Mouse (Mus musculus): ENCODE measurements around the gene Gm15155. TPM values are rescaled to one million over a fixed set of nuclear protein-coding genes. Genes with fewer than 3 reads are reported as not detected.
"Not testable (repeated sequence)": the region's sequence is repeated elsewhere in the genome, so short reads cannot be mapped to it uniquely, and the experiment has no call there.

Gm15155 gene
- polyA plus RNA-seq, 1 experiment: not detected

DNA sequence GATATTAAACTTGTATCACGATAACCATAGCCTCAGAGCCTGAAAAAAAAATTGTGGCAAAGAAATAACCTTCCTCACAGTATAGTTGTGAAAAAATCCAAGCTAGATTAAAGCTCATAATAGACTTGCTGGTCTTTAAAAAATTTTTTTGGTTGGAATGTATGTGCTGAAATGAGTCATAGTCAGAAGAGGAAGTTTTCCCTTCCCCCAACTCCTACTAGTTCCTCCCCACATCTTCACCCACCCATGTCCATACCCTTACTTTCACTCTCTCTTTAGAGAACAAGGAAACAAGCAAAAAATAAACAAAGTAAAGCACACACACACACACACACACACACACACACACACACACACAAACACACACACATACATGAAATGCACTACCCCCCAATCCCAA is 103.8 kb downstream of the Gm15155 start:
- Histone ChIP-seq H3K27ac (ENCODE audit: insufficient read depth, low read depth, low read length) (no peak overlapping the region), H3K4me1 (ENCODE audit: control insufficient read depth, insufficient read depth, low read length) (no peaks in the 10 kb centered on the region), H3K4me3 (ENCODE audit: insufficient read depth, low read depth, low read length) (no peak overlapping the region)
- TF ChIP-seq CTCF (IDR thresholded peaks at IDR 0.05; ENCODE audit: insufficient read depth, low read depth, low read length) (no peak), POLR2A (IDR thresholded peaks at IDR 0.05; ENCODE audit: insufficient read depth, low read depth, low read length) (no peak)
- 70% methylated on average over 1 of the region's 1 CpGs for WGBS

DNA sequence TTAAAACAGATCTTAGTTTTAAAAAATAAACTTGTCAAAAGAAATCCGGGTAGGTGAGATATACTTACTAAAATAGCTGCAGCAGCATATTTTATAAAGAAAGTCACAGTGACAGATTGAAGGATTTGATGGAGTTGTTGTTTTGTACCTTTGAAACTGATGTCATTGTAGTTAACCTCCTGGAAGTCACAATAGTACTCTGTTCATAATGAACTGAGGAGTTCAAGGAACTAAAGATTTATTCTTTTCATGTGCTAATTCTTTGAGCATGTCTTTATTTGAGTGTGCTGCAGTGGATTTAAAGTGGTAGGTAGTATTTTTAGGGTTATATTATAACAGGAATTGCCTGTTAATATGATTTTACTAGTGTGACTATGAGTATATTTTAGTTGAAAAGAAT is 263.6 kb downstream of the Gm15155 start:
- TF ChIP-seq POLR2A (IDR thresholded peaks at IDR 0.05; ENCODE audit: insufficient read depth, low read depth, low read length) (no peak), CTCF (IDR thresholded peaks at IDR 0.05; ENCODE audit: insufficient read depth, low read depth, low read length) (no peak)
- Histone ChIP-seq H3K4me1 (ENCODE audit: control insufficient read depth, insufficient read depth, low read length) (no peaks in the 10 kb centered on the region), H3K27ac (ENCODE audit: insufficient read depth, low read depth, low read length) (no peak overlapping the region), H3K4me3 (ENCODE audit: insufficient read depth, low read depth, low read length) (no peak overlapping the region)
- 27% methylated on average over 1 of the region's 1 CpGs for WGBS

DNA sequence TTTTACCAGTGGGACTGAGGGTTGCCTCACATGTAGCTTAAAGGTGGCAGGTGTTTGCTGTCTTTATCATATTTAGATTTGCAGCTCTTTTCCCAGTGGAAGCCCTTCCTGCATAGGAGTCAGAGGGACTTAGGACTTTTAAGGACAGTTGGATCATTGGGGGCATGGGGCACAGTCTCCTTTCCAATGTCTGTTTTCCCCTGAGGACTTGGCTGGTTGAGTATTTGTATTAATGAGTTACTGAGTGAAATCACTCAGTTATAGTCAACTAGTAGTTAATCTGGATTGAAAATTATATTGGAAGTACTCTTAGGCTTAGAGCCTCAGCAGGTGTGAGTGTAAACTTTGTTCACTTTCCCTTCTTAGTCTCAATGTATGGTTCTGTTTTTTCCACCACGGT is 275.5 kb downstream of the Gm15155 start:
- no peaks in the 10 kb centered on the region for H3K4me1 ChIP-seq (ENCODE audit: control insufficient read depth, insufficient read depth, low read length)
- no peak overlapping the region for H3K27ac ChIP-seq (ENCODE audit: insufficient read depth, low read depth, low read length)
- TF ChIP-seq CTCF (IDR thresholded peaks at IDR 0.05; ENCODE audit: insufficient read depth, low read depth, low read length) (no peak), POLR2A (IDR thresholded peaks at IDR 0.05; ENCODE audit: insufficient read depth, low read depth, low read length) (no peak)
- no peak overlapping the region for H3K4me3 ChIP-seq (ENCODE audit: insufficient read depth, low read depth, low read length)
- WGBS: 84% methylated on average over 1 of the region's 1 CpGs

DNA sequence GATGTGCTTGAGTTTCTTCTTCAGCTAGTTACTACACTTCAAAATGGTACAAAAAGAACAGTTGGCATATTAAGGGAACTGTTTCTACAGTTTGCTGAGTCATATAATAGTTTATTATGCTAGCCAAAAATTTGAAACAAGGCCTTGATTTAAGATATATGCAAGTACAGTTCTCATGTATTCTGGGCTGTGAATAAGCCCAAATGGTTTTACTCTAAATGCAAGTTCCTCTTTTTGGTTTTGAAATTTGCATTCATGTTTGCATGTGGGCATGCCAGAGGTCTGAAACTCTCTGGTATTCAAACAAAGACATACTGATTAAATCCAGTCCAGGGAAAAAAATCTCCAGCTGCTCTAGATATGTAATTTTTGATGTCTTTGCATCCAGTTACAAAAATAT is 277.2 kb downstream of the Gm15155 start:
- Histone ChIP-seq H3K4me3 (ENCODE audit: insufficient read depth, low read depth, low read length) (no peak overlapping the region), H3K27ac (ENCODE audit: insufficient read depth, low read depth, low read length) (no peak overlapping the region), H3K4me1 (ENCODE audit: control insufficient read depth, insufficient read depth, low read length) (no peaks in the 10 kb centered on the region)
- no peak for TF ChIP-seq POLR2A (IDR thresholded peaks at IDR 0.05; ENCODE audit: insufficient read depth, low read depth, low read length)
- TF ChIP-seq CTCF (IDR thresholded peaks at IDR 0.05; ENCODE audit: insufficient read depth, low read depth, low read length): no peak

DNA sequence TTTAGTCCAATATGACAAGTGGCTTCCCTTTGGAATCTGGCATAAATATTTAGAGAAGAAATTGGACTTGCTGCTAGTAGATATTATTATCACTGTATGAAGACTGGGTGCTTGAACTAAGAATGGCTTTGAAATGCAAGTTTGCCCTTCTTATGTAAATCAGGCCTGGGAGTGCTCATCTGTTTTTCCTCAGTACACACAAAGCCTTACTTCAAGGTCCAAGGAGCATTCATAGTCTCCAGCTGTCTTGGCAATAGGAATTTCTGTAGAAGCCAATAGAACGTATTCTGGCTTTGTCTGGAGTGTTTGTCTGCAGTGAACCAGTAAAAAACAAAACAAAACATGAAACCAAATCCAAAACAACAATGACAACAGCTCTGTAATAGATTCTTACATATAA is 278.6 kb downstream of the Gm15155 start:
- WGBS: 28% methylated on average over 1 of the region's 1 CpGs
- H3K27ac ChIP-seq (ENCODE audit: insufficient read depth, low read depth, low read length): no peak overlapping the region
- TF ChIP-seq CTCF (IDR thresholded peaks at IDR 0.05; ENCODE audit: insufficient read depth, low read depth, low read length): no peak
- no peak for TF ChIP-seq POLR2A (IDR thresholded peaks at IDR 0.05; ENCODE audit: insufficient read depth, low read depth, low read length)

DNA sequence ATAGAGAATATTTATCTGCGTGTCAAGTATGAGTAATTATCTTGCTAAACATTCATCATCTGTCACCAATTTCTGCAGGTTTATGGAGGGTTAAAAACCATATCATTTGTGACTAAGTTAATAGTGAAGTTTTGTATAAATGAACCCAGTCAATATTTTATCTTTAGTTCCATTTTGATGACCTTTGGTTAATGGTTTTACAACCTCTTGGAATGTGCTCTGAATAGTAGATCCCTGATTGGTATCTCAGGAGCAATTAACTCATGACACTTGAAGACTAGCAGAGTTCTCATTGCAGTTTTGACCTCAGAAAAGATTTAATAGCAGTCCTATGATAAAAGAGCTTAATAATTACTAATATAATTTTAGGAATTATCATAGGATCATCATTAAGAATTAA is 385.2 kb downstream of the Gm15155 start:
- WGBS: 69% methylated on average over 1 of the region's 1 CpGs
- Histone ChIP-seq H3K4me1 (ENCODE audit: control insufficient read depth, insufficient read depth, low read length) (no peaks in the 10 kb centered on the region), H3K27ac (ENCODE audit: insufficient read depth, low read depth, low read length) (no peak overlapping the region), H3K4me3 (ENCODE audit: insufficient read depth, low read depth, low read length) (no peak overlapping the region)
- TF ChIP-seq CTCF (IDR thresholded peaks at IDR 0.05; ENCODE audit: insufficient read depth, low read depth, low read length) (no peak), POLR2A (IDR thresholded peaks at IDR 0.05; ENCODE audit: insufficient read depth, low read depth, low read length) (no peak)

More for the DNA sequence above, 278.6 kb downstream of the Gm15155 start:
- Histone ChIP-seq H3K4me3 (ENCODE audit: insufficient read depth, low read depth, low read length) (no peak overlapping the region), H3K4me1 (ENCODE audit: control insufficient read depth, insufficient read depth, low read length) (no peaks in the 10 kb centered on the region)

DNA sequence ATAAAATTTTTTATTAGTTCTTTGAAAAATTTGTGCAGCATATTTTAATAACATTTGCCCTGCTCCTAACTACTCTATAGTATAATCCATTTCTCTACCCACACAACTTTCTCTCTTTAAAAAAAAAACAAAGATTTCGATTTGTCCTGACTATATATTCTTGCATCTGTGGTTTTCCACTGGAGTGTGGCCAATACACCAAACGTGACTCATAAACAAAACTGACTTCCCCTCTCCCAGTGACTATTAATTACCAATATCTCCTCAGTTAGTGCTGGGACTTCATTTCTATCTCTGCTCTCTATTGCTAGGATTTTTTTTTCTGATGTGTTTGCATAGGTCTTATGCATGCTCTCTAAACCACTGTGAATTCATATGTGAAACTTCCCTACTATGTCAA is 531.2 kb downstream of the Gm15155 start:
- 46% methylated on average over 2 of the region's 2 CpGs for WGBS
- Histone ChIP-seq H3K27ac (ENCODE audit: insufficient read depth, low read depth, low read length) (no peak overlapping the region), H3K4me3 (ENCODE audit: insufficient read depth, low read depth, low read length) (no peak overlapping the region), H3K4me1 (ENCODE audit: control insufficient read depth, insufficient read depth, low read length) (no peaks in the 10 kb centered on the region)
- no peak for TF ChIP-seq CTCF (IDR thresholded peaks at IDR 0.05; ENCODE audit: insufficient read depth, low read depth, low read length)

DNA sequence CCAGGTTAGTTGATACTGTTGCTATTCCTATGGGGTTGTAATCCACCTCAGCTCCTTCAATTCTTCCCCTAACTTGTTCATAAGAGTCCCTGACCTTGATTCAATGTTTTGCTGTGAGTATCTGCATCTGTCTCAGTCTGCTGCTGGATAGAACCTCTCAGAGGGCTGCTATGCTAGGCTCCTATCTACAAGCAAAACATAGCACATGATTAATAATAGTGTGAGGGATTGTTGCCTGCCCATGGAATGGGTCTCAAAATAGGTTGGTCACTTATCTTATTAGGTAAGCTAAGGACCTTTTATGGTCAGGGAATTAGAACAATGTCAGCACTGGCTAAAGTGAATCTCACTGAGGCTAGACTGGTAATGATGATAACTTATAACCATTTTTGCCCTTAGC is 547.0 kb downstream of the Gm15155 start:
- Histone ChIP-seq H3K27ac (ENCODE audit: insufficient read depth, low read depth, low read length) (no peak overlapping the region), H3K4me3 (ENCODE audit: insufficient read depth, low read depth, low read length) (no peak overlapping the region), H3K4me1 (ENCODE audit: control insufficient read depth, insufficient read depth, low read length) (no peaks in the 10 kb centered on the region)
- TF ChIP-seq POLR2A (IDR thresholded peaks at IDR 0.05; ENCODE audit: insufficient read depth, low read depth, low read length) (no peak), CTCF (IDR thresholded peaks at IDR 0.05; ENCODE audit: insufficient read depth, low read depth, low read length) (no peak)

DNA sequence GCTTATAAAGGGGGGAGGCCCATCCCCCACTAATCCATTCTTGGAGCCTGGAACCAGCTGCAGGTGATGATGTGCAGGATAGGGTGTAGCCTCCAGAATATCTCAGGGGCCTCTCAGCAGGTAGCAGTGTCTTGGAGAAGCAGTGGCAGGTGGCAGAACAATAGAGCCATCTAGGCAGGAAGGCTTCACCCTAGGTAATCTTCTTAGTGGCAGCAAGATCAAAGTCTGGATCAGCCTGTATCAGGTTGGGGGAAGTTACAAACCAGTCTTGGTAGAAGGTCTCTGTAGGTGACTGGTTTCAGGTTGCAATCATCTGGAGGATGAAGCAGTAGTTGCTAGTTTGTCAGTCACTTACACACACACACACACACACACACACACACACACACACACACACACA is 679.3 kb downstream of the Gm15155 start:
- not testable (repeated sequence) for H3K27ac ChIP-seq (ENCODE audit: insufficient read depth, low read depth, low read length); H3K4me3 ChIP-seq (ENCODE audit: insufficient read depth, low read depth, low read length); H3K4me1 ChIP-seq (ENCODE audit: control insufficient read depth, insufficient read depth, low read length)

Other genes starting within 250 kb of the Gm15155 start
- gene Ptchd1, start 927 bp upstream of the Gm15155 start, polyA plus RNA-seq (2012; ENCODE audit: insufficient read depth, insufficient read length, low replicate concordance, missing spikeins): not detected in 2 replicates

Measured in olfactory bulb, adult 2 months (tissue).